ENCODE assay signal across 12 mouse cellular contexts in the genomic region with DNA sequence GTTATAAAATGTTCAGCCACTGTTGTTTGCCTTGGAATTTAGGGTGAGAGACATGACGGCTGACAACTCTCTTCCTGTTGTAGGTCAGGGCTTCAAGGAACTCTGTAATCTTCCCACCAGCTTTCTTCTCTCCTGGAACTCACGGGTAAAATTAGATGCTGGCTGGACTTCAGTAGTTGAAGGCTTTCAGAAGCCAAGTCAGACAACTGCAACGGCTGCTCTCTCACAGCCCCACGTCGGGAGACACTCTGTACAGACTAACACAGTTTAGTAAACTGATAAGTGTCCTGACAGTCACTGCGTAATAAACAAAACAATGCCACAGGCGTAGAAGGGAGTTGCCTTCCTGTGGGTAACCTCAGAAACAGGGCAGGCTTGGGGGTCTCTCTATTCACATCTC.
DNase-seq lines count a peak whose midpoint lies in the region; ATAC-seq lines count a peak whose summit lies in the region.
"Had no signal": no experiment of that assay in that cellular context is flagged by ENCODE, and none has a peak within 500 bp of the region (broad histone marks: within the 10 kb centered on the region; RNA-seq: fewer than 3 reads in every experiment).

No protein-coding gene starts in this region.

- 36% methylated on average over 7 of the region's 7 CpGs for WGBS in hindbrain, embryonic 10.5 days
- WGBS in hindbrain, embryonic 16.5 days, result 26% methylated on average over 7 of the region's 7 CpGs
- WGBS in heart, embryonic 10.5 days, result 11% methylated on average over 7 of the region's 7 CpGs
- 9% methylated on average over 7 of the region's 7 CpGs for WGBS in liver, embryonic 15.5 days (ENCODE audit: insufficient replicate concordance)
- 49% methylated on average over 7 of the region's 7 CpGs for WGBS in forebrain, embryonic 12.5 days

- H3K27me3 ChIP-seq in hindbrain, embryonic 10.5 days (ENCODE audit: insufficient read depth, poor library complexity, severe bottlenecking), result peaks cover 48% of the 10 kb centered on the region
- H3K27me3 ChIP-seq in hindbrain, embryonic 16.5 days (replicated peaks; ENCODE audit: control insufficient read depth, insufficient read depth, low read length), result 0 out of 2 replicates have a peak, but pooled peaks cover 2% of the 10 kb centered on the region
- H3K27me3 ChIP-seq in heart, embryonic 10.5 days (ENCODE audit: insufficient read depth, poor library complexity, severe bottlenecking), result peaks cover 31% of the 10 kb centered on the region
- H3K27me3 ChIP-seq in liver, embryonic 15.5 days, result peaks cover 8% of the 10 kb centered on the region; the same call in 1 of the 2 replicates
- peaks cover 95% of the 10 kb centered on the region for H3K27me3 ChIP-seq in forebrain, embryonic 12.5 days
- H3K27me3 ChIP-seq: CH12.LX had no signal

- H3K9ac ChIP-seq in hindbrain, embryonic 16.5 days (ENCODE audit: low read depth, low read length), result no peak overlapping the region
- H3K9ac ChIP-seq in liver, embryonic 15.5 days, result no peak overlapping the region
- H3K9ac ChIP-seq in forebrain, embryonic 12.5 days, result no peak overlapping the region

- H3K4me3 ChIP-seq in hindbrain, embryonic 10.5 days, result no peak overlapping the region
- H3K4me3 ChIP-seq in hindbrain, embryonic 16.5 days (ENCODE audit: low read length), result no peak overlapping the region
- no peak overlapping the region for H3K4me3 ChIP-seq in heart, embryonic 10.5 days
- no peak overlapping the region for H3K4me3 ChIP-seq in liver, embryonic 15.5 days (replicated peaks)
- H3K4me3 ChIP-seq in forebrain, embryonic 12.5 days (replicated peaks), result no peak overlapping the region
- H3K4me3 ChIP-seq: erythroblast, embryonic 14.5 days; hindbrain, embryonic 13.5 days had no signal

- ATAC-seq in hindbrain, embryonic 16.5 days, result no peak
- ATAC-seq in liver, embryonic 15.5 days (ENCODE audit: insufficient read depth), result peak; percentile 28; the same call in 1 of the 2 replicates
- ATAC-seq in forebrain, embryonic 12.5 days (ENCODE audit: low FRiP score), result no peak

- H3K4me1 ChIP-seq in hindbrain, embryonic 10.5 days (replicated peaks), result peaks cover 44% of the 10 kb centered on the region
- H3K4me1 ChIP-seq in hindbrain, embryonic 16.5 days (ENCODE audit: control insufficient read depth, insufficient read depth, low read depth, low read length), result peaks cover 3% of the 10 kb centered on the region
- peaks cover 39% of the 10 kb centered on the region for H3K4me1 ChIP-seq in heart, embryonic 10.5 days
- peaks cover 17% of the 10 kb centered on the region for H3K4me1 ChIP-seq in liver, embryonic 15.5 days (replicated peaks)
- peaks cover 20% of the 10 kb centered on the region for H3K4me1 ChIP-seq in forebrain, embryonic 12.5 days

- no peak for DNase-seq in hindbrain, embryonic 10.5 days (ENCODE audit: low spot score)
- DNase-seq in adipocyte (ENCODE audit: low spot score), result peak; percentile 71
- peak; percentile 66 for DNase-seq in heart, embryonic 10.5 days (ENCODE audit: low spot score)
- DNase-seq in natural killer cell, adult 2 months (ENCODE audit: low spot score in 2 of 2), result no peak
- no peak for DNase-seq in layer of hippocampus, postnatal 14 days (ENCODE audit: low spot score in 2 of 2)
- DNase-seq: cerebellum, adult 2 months had no signal

- H3K36me3 ChIP-seq in hindbrain, embryonic 10.5 days, result no peaks in the 10 kb centered on the region
- no peaks in the 10 kb centered on the region for H3K36me3 ChIP-seq in hindbrain, embryonic 16.5 days (ENCODE audit: control insufficient read depth, insufficient read depth, low read length)
- no peaks in the 10 kb centered on the region for H3K36me3 ChIP-seq in heart, embryonic 10.5 days
- H3K36me3 ChIP-seq in liver, embryonic 15.5 days (replicated peaks), result no peaks in the 10 kb centered on the region
- no peaks in the 10 kb centered on the region for H3K36me3 ChIP-seq in forebrain, embryonic 12.5 days (replicated peaks)
- H3K36me3 ChIP-seq: hindbrain, embryonic 13.5 days had no signal

- H3K27ac ChIP-seq in hindbrain, embryonic 10.5 days, result peak overlapping the region; percentile 77
- H3K27ac ChIP-seq in hindbrain, embryonic 16.5 days (ENCODE audit: low read depth, low read length), result no peak overlapping the region
- 0 out of 2 replicates have a peak overlapping the region, but pooled peaks have one; percentile 62 for H3K27ac ChIP-seq in heart, embryonic 10.5 days
- no peak overlapping the region for H3K27ac ChIP-seq in liver, embryonic 15.5 days (replicated peaks)
- no peak overlapping the region for H3K27ac ChIP-seq in forebrain, embryonic 12.5 days
- H3K27ac ChIP-seq: hindbrain, embryonic 13.5 days had no signal

- H3K4me2 ChIP-seq in hindbrain, embryonic 16.5 days (ENCODE audit: low read length), result no peak overlapping the region
- H3K4me2 ChIP-seq in liver, embryonic 15.5 days, result no peak overlapping the region
- no peak overlapping the region for H3K4me2 ChIP-seq in forebrain, embryonic 12.5 days
- H3K4me2 ChIP-seq: hindbrain, embryonic 13.5 days had no signal

- no peaks in the 10 kb centered on the region for H3K9me3 ChIP-seq in hindbrain, embryonic 10.5 days
- no peaks in the 10 kb centered on the region for H3K9me3 ChIP-seq in hindbrain, embryonic 16.5 days (ENCODE audit: control insufficient read depth, low read length)
- no peaks in the 10 kb centered on the region for H3K9me3 ChIP-seq in heart, embryonic 10.5 days
- H3K9me3 ChIP-seq in liver, embryonic 15.5 days (replicated peaks), result no peaks in the 10 kb centered on the region
- no peaks in the 10 kb centered on the region for H3K9me3 ChIP-seq in forebrain, embryonic 12.5 days
- H3K9me3 ChIP-seq: hindbrain, embryonic 13.5 days had no signal

Comparison
In these comparisons a context has a peak if more than half of its experiments do, and no peak if none do; other contexts are left out.
1. H3K27ac ChIP-seq: peak in hindbrain, embryonic 10.5 days (single experiment) and heart, embryonic 10.5 days (single experiment); none in hindbrain, embryonic 16.5 days (single experiment), liver, embryonic 15.5 days (single experiment) and forebrain, embryonic 12.5 days (single experiment).
2. DNase-seq: peak in adipocyte (single experiment) and heart, embryonic 10.5 days (single experiment); none in hindbrain, embryonic 10.5 days (single experiment), natural killer cell, adult 2 months (0 of 2) and layer of hippocampus, postnatal 14 days (0 of 2).